Mouse (Mus musculus) forebrain, postnatal 0 days (tissue): ENCODE measurements at regions not wholly inside any gene's neighbourhood (a gene's known extent, or its start where the extent isn't known, plus 50 kb on each side); places are given as distances from the start of the nearest gene placed in this dataset.

Experiments
- ATAC-seq: fragments of 200-750 bp; cut with Nextera tagmentation; 2 replicates; pipeline ENCODE4 v1.8.0; 2017; ENCODE audit warnings: mild to moderate bottlenecking, moderate library complexity
- DNase-seq: peaks from one replicate; pipeline ENCODE4 v3.0.0-alpha.2; 2015
- H3K27ac ChIP-seq: fragments of 300-500 bp; sonication (generic); 2 replicates; pipeline ENCODE4 v1.5.1; 2014; ENCODE audit warnings: low read depth, mild to moderate bottlenecking, antibody characterized with exemption, low read length, moderate library complexity, mixed read lengths
- H3K27me3 ChIP-seq: fragments of 300-500 bp; sonication (generic); 2 replicates; pipeline ENCODE4 v1.6.1; 2014; ENCODE audit warnings: mild to moderate bottlenecking, low read length, mixed read lengths; ENCODE audit not compliant: insufficient read depth
- H3K36me3 ChIP-seq: fragments of 300-500 bp; sonication (generic); 2 replicates; pipeline ENCODE4 v1.6.1; 2014; ENCODE audit warnings: mild to moderate bottlenecking, moderate library complexity; ENCODE audit not compliant: insufficient read depth
- H3K4me1 ChIP-seq: fragments of 300-500 bp; sonication (generic); 2 replicates; pipeline ENCODE4 v1.6.1; 2014; ENCODE audit warnings: antibody characterized with exemption; ENCODE audit not compliant: insufficient read depth
- H3K4me2 ChIP-seq: fragments of 300-500 bp; sonication (generic); 2 replicates; pipeline ENCODE4 v1.6.1; 2014; ENCODE audit warnings: low read depth, mild to moderate bottlenecking, moderate library complexity
- H3K4me3 ChIP-seq: fragments of 300-500 bp; sonication (generic); 2 replicates; pipeline ENCODE4 v1.5.1; 2014; ENCODE audit warnings: low read depth, low read length, mixed read lengths
- H3K9ac ChIP-seq: fragments of 300-500 bp; sonication (generic); 2 replicates; pipeline ENCODE4 v1.6.1; 2014; ENCODE audit warnings: mild to moderate bottlenecking
- H3K9me3 ChIP-seq: fragments of 300-500 bp; sonication (generic); 2 replicates; pipeline ENCODE4 v1.6.1; 2016; ENCODE audit warnings: low read length
- CTCF ChIP-seq: sonication (generic); IDR thresholded peaks from 2 replicates; pipeline ENCODE4 v1.5.1; 2016; ENCODE audit warnings: antibody characterized with exemption, control low read depth, low read depth
- WGBS: fragments of 180-500 bp; shearing (Covaris S2); extraction: QIAGEN DNeasy Blood & Tissue Kit; methylation state at CpG from one replicate; pipeline ENCODE4 v1.1.7; 2014; 5-methylcytosine and 5-hydroxymethylcytosine counted together

GRCm38 (mm10) chr8:8485252-8485651 is 175.8 kb downstream of the Efnb2 start:
- H3K9me3 ChIP-seq: no peaks in the 10 kb centered on the region
- no peak for DNase-seq
- H3K36me3 ChIP-seq: no peaks in the 10 kb centered on the region
- H3K27me3 ChIP-seq: no peaks in the 10 kb centered on the region
- no peak overlapping the region for H3K4me2 ChIP-seq
- no peak overlapping the region for H3K27ac ChIP-seq
- WGBS: 45% methylated on average over 3 of the region's 3 CpGs
- no peak overlapping the region for H3K9ac ChIP-seq
- H3K4me3 ChIP-seq: no peak overlapping the region
- peaks cover 21% of the 10 kb centered on the region for H3K4me1 ChIP-seq
- TF ChIP-seq CTCF: no peak
- no peak for ATAC-seq

- 9% methylated on average over 8 of the region's 8 CpGs for WGBS
- TF ChIP-seq CTCF: no peak
- Histone ChIP-seq H3K9me3 (no peaks in the 10 kb centered on the region), H3K27ac (no peak overlapping the region), H3K27me3 (no peaks in the 10 kb centered on the region), H3K4me2 (no peak overlapping the region), H3K36me3 (no peaks in the 10 kb centered on the region), H3K4me3 (no peak overlapping the region), H3K4me1 (peaks cover 15% of the 10 kb centered on the region), H3K9ac (no peak overlapping the region)
- peak; percentile 64 for DNase-seq
- ATAC-seq: peak; percentile 70
These were observed 176.5 kb downstream of the Efnb2 start for GRCm38 (mm10) chr8:8484546-8484945.

GRCm38 (mm10) chr8:8482707-8483480 is 178.1 kb downstream of the Efnb2 start:
- H3K4me2 ChIP-seq: no peak overlapping the region

GRCm38 (mm10) chr8:8477456-8477855 is 183.6 kb downstream of the Efnb2 start:
- Histone ChIP-seq H3K9me3 (no peaks in the 10 kb centered on the region), H3K27me3 (no peaks in the 10 kb centered on the region), H3K4me1 (no peaks in the 10 kb centered on the region), H3K4me2 (no peak overlapping the region), H3K4me3 (no peak overlapping the region), H3K36me3 (no peaks in the 10 kb centered on the region), H3K27ac (no peak overlapping the region), H3K9ac (no peak overlapping the region)
- ATAC-seq (no peak), DNase-seq (no peak)
- no peak for TF ChIP-seq CTCF
- 85% methylated on average over 5 of the region's 5 CpGs for WGBS

More at GRCm38 (mm10) chr8:8482707-8483480, 178.1 kb downstream of the Efnb2 start:
- H3K4me3 ChIP-seq: no peak overlapping the region
- no peak for ATAC-seq
- H3K9ac ChIP-seq: no peak overlapping the region
- no peaks in the 10 kb centered on the region for H3K27me3 ChIP-seq
- no peak overlapping the region for H3K27ac ChIP-seq
- DNase-seq: no peak
- no peaks in the 10 kb centered on the region for H3K36me3 ChIP-seq
- no peak for TF ChIP-seq CTCF
- WGBS: 80% methylated on average over 10 of the region's 10 CpGs
- peaks cover 6% of the 10 kb centered on the region; the same call in 1 of the 2 replicates for H3K4me1 ChIP-seq
- no peaks in the 10 kb centered on the region for H3K9me3 ChIP-seq

- no peak overlapping the region for H3K9ac ChIP-seq
- no peak overlapping the region for H3K27ac ChIP-seq
- no peak for TF ChIP-seq CTCF
- DNase-seq: no peak
- peak; percentile 16; the same call in 1 of the 2 replicates for ATAC-seq
- H3K4me3 ChIP-seq: no peak overlapping the region
- H3K36me3 ChIP-seq: no peaks in the 10 kb centered on the region
- H3K9me3 ChIP-seq: no peaks in the 10 kb centered on the region
- no peaks in the 10 kb centered on the region for H3K27me3 ChIP-seq
- 51% methylated on average over 3 of the region's 3 CpGs for WGBS
- H3K4me2 ChIP-seq: no peak overlapping the region
- no peaks in the 10 kb centered on the region for H3K4me1 ChIP-seq
These were observed 192.5 kb downstream of the Efnb2 start for GRCm38 (mm10) chr8:8468552-8468951.

- Histone ChIP-seq H3K4me3 (no peak overlapping the region), H3K36me3 (no peaks in the 10 kb centered on the region), H3K4me2 (no peak overlapping the region), H3K4me1 (no peaks in the 10 kb centered on the region), H3K27ac (no peak overlapping the region), H3K9me3 (no peaks in the 10 kb centered on the region), H3K27me3 (no peaks in the 10 kb centered on the region), H3K9ac (no peak overlapping the region)
- no peak for DNase-seq
- no peak; the same call in 1 of the 2 replicates for ATAC-seq
- no peak for TF ChIP-seq CTCF
- 20% methylated on average over 6 of the region's 6 CpGs for WGBS
These were observed 194.4 kb downstream of the Efnb2 start for GRCm38 (mm10) chr8:8466526-8467244.

GRCm38 (mm10) chr8:8462455-8462854 is 198.6 kb downstream of the Efnb2 start:
- Histone ChIP-seq H3K27me3 (no peaks in the 10 kb centered on the region), H3K27ac (no peak overlapping the region), H3K4me1 (no peaks in the 10 kb centered on the region), H3K9me3 (no peaks in the 10 kb centered on the region), H3K4me2 (no peak overlapping the region), H3K4me3 (no peak overlapping the region), H3K9ac (no peak overlapping the region), H3K36me3 (no peaks in the 10 kb centered on the region)
- WGBS: 28% methylated on average over 2 of the region's 2 CpGs
- no peak for TF ChIP-seq CTCF
- DNase-seq (peak; percentile 78), ATAC-seq (peak; percentile 43; the same call in 1 of the 2 replicates)
